Mouse (Mus musculus): Measurements from ENCODE around the gene Taf4. TPM values are rescaled to one million over a fixed set of nuclear protein-coding genes. Genes with fewer than 3 reads are reported as not detected.

Gene Taf4
- polyA plus RNA-seq, 1 experiment, result 11.5 TPM

DNA sequence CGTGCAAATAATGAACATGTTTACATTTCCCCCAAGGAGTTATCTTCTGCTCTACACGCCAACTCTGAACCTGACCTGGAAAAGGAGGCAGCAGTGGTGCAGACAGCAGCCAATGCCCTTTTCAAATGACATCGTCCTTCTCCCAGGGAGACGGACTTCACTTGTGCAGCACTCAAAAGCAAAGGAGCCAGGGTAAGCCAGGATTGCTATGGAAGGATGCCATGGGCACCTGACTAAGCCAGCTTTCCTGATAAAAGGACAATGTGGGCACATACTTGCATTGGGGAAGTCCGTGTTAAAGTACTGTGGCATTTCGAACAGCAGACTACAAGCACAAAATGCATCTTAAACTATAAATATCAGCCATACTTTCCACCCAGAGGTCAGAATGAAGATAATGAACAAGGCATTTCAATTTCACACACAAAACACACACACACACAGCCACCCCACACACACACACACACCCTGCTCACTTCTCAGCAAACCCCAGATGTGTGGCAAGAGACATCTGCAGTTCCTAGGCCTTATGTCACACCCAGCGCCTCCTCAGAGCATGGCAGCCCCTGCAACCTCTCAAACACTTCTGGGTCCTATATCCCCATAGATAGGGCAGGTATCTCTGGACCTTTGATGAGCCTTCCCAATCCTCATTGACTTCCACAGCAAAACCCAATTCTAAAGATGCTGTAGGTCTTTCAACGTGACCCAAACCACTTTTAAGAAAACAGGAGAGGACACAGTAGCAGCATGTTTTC, 2.4 kb downstream of the Taf4 start:
- no peak overlapping the region for H3K27ac ChIP-seq (ENCODE audit: insufficient read depth, low read length)
- 0 out of 2 replicates have a peak overlapping the region, but pooled peaks have one; percentile 9 for H3K4me3 ChIP-seq (ENCODE audit: insufficient read depth, low read length)
- H3K4me1 ChIP-seq (ENCODE audit: control insufficient read depth, insufficient read depth, low read length), result peaks cover 12% of the 10 kb centered on the region
- TF ChIP-seq POLR2A (IDR thresholded peaks at IDR 0.05; ENCODE audit: low read depth, low read length), result no peak
- TF ChIP-seq CTCF (IDR thresholded peaks at IDR 0.05; ENCODE audit: borderline replicate concordance, insufficient read depth, low read length), result no peak

DNA sequence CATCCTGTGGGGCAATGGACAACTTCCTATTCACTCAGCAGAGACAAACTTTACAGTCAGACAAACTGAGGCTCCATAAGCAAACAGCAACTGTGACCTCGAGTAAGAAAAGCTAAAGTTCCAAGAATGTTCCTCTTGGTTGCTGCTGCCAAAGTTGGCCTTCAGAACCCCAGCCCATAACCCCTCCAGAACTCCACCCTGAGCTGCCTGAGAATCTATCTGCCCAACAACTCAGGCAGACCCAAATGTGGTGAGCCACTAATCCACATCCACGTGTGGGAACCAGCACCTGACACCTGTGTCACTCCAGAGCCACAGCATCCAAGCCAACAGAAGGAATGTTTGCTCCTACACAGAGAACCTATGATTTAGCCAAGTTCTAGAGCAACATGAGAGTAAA, 4.0 kb downstream of the Taf4 start:
- Histone ChIP-seq H3K4me3 (ENCODE audit: insufficient read depth, low read length) (no peak overlapping the region), H3K4me1 (ENCODE audit: control insufficient read depth, insufficient read depth, low read length) (peaks cover 12% of the 10 kb centered on the region), H3K27ac (ENCODE audit: insufficient read depth, low read length) (no peak overlapping the region)
- no peak for TF ChIP-seq CTCF (IDR thresholded peaks at IDR 0.05; ENCODE audit: borderline replicate concordance, insufficient read depth, low read length)
- no peak for TF ChIP-seq POLR2A (IDR thresholded peaks at IDR 0.05; ENCODE audit: low read depth, low read length)

DNA sequence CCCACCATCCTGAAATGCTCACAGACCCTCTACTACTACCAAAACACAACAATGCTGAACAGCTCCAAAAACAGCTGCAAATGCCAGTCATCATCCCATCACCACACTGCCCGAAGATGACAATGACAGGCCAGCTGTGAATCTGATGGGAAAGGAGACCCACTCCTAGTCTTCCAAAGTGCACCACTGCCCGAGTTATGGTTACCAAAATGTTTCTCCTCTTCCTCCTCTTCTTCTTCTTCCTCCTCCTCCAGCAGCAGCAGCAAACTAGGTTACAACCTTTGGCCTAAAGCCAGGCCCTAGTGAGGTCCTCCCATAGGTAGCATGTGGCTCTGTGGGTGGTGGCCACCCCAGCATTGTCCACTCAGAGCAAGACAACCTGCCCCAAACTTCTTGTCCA, 4.6 kb downstream of the Taf4 start:
- TF ChIP-seq CTCF (IDR thresholded peaks at IDR 0.05; ENCODE audit: borderline replicate concordance, insufficient read depth, low read length) (no peak), POLR2A (IDR thresholded peaks at IDR 0.05; ENCODE audit: low read depth, low read length) (no peak)
- peaks cover 12% of the 10 kb centered on the region for H3K4me1 ChIP-seq (ENCODE audit: control insufficient read depth, insufficient read depth, low read length)

DNA sequence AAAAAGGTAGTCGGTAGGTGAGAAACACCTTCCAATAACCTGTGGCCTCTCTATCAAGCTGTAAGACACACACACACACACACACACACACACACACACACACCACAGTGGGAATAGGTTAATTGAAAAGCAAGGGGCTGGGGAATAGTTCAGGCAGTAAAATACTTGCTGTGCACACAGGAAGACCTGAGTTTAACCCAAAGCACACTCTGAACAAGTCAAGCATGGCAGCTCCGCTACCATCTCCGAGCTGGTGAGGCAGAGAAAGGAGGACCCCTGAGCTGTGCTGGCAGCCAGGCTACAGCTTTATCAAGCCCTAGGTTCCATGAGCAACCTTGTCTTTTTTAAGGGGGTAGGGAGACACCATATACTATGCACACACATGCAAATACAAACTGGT, 7.3 kb downstream of the Taf4 start:
- TF ChIP-seq POLR2A (IDR thresholded peaks at IDR 0.05; ENCODE audit: low read depth, low read length), result no peak
- no peak for TF ChIP-seq CTCF (IDR thresholded peaks at IDR 0.05; ENCODE audit: borderline replicate concordance, insufficient read depth, low read length)
- no peak overlapping the region for H3K4me3 ChIP-seq (ENCODE audit: insufficient read depth, low read length)
- no peak overlapping the region for H3K27ac ChIP-seq (ENCODE audit: insufficient read depth, low read length)
- peaks cover 10% of the 10 kb centered on the region for H3K4me1 ChIP-seq (ENCODE audit: control insufficient read depth, insufficient read depth, low read length)

More for the DNA sequence above, 4.6 kb downstream of the Taf4 start:
- H3K27ac ChIP-seq (ENCODE audit: insufficient read depth, low read length), result no peak overlapping the region
- H3K4me3 ChIP-seq (ENCODE audit: insufficient read depth, low read length), result no peak overlapping the region

DNA sequence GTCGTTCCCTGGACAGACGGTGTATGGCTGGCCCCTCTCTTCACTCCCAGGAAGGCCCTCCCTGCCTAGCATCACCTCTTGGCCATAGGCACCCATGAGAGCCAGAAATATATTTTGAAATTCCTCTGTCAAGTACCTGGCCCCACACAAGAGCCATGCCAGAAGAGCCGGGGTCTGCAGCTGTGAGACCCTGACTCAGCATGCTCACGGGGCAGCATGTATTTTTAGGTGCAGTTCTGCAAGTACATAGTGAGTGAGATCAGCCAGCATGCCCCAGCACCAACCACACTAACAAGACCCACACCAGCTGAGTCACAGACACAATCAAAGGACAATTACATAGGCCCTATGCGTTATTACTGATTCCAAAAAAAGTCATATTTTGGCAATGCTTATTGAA, 8.8 kb downstream of the Taf4 start:
- TF ChIP-seq POLR2A (IDR thresholded peaks at IDR 0.05; ENCODE audit: low read depth, low read length) (no peak), CTCF (IDR thresholded peaks at IDR 0.05; ENCODE audit: borderline replicate concordance, insufficient read depth, low read length) (no peak)
- H3K27ac ChIP-seq (ENCODE audit: insufficient read depth, low read length), result no peak overlapping the region
- no peak overlapping the region for H3K4me3 ChIP-seq (ENCODE audit: insufficient read depth, low read length)
- H3K4me1 ChIP-seq (ENCODE audit: control insufficient read depth, insufficient read depth, low read length), result peaks cover 6% of the 10 kb centered on the region

DNA sequence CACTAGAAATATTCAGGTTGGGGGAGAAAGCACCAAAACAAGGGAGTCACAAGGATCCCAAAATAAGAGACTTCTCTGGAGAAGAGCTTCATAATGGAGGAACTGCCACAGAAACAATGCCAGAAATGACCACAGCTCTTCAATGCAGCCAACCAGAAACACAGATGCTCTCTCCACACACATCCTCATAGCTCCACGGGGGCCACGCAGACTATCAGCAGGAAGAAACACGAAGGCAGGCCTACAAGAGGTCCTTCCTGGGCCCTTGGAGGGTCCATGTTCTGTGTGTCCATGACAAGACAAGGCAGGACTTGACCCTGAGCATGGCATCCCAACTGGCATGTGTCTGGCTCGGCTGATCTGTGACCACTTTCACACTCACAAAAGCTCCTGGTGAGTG, 15.0 kb downstream of the Taf4 start:
- no peaks in the 10 kb centered on the region; the same call in 1 of the 2 replicates for H3K4me1 ChIP-seq (ENCODE audit: control insufficient read depth, insufficient read depth, low read length)
- TF ChIP-seq POLR2A (IDR thresholded peaks at IDR 0.05; ENCODE audit: low read depth, low read length), result no peak
- TF ChIP-seq CTCF (IDR thresholded peaks at IDR 0.05; ENCODE audit: borderline replicate concordance, insufficient read depth, low read length), result no peak
- no peak overlapping the region for H3K27ac ChIP-seq (ENCODE audit: insufficient read depth, low read length)
- no peak overlapping the region for H3K4me3 ChIP-seq (ENCODE audit: insufficient read depth, low read length)

DNA sequence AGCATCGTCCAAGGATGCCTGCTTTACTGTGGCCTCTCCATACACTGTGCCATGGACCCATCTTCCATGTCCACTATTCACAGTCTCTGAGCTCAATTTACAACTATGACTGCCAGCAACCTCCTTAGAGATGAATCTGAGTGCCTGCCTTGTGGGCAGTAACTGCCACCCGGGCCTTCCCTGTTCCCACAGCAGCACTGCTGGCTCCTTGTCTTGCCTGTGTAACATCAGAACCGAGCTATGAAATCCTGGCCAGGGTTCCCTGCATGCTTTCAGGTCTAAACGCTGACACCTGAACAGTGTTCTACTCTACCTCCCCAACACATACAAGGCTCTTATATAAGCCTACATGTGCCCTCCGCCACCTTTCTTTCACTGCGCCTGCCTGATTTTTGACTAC, 16.1 kb downstream of the Taf4 start:
- Histone ChIP-seq H3K4me1 (ENCODE audit: control insufficient read depth, insufficient read depth, low read length) (no peaks in the 10 kb centered on the region; the same call in 1 of the 2 replicates), H3K4me3 (ENCODE audit: insufficient read depth, low read length) (no peak overlapping the region), H3K27ac (ENCODE audit: insufficient read depth, low read length) (no peak overlapping the region)
- TF ChIP-seq CTCF (IDR thresholded peaks at IDR 0.05; ENCODE audit: borderline replicate concordance, insufficient read depth, low read length) (no peak), POLR2A (IDR thresholded peaks at IDR 0.05; ENCODE audit: low read depth, low read length) (no peak)

DNA sequence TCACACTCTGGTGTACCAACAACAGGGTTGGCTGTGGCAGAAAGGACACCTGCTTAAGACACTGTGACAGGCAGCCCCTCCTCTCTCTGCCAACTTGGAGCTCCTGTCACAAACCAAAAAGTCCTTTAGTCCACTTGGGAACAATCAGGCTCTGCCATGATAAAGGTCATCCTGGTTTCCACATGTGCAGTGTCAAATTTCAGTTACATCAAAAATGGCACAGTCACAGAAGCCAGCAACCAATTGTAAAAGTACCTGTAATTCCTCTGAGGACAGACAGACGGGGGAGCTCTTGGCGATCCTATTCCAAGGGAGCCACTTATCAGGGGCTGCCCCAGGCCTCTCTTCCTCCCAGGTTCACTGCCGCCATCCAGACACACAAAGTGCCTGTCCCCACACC, 17.1 kb downstream of the Taf4 start:
- TF ChIP-seq POLR2A (IDR thresholded peaks at IDR 0.05; ENCODE audit: low read depth, low read length) (no peak), CTCF (IDR thresholded peaks at IDR 0.05; ENCODE audit: borderline replicate concordance, insufficient read depth, low read length) (no peak)
- no peaks in the 10 kb centered on the region; the same call in 1 of the 2 replicates for H3K4me1 ChIP-seq (ENCODE audit: control insufficient read depth, insufficient read depth, low read length)
- no peak overlapping the region for H3K27ac ChIP-seq (ENCODE audit: insufficient read depth, low read length)
- no peak overlapping the region for H3K4me3 ChIP-seq (ENCODE audit: insufficient read depth, low read length)

DNA sequence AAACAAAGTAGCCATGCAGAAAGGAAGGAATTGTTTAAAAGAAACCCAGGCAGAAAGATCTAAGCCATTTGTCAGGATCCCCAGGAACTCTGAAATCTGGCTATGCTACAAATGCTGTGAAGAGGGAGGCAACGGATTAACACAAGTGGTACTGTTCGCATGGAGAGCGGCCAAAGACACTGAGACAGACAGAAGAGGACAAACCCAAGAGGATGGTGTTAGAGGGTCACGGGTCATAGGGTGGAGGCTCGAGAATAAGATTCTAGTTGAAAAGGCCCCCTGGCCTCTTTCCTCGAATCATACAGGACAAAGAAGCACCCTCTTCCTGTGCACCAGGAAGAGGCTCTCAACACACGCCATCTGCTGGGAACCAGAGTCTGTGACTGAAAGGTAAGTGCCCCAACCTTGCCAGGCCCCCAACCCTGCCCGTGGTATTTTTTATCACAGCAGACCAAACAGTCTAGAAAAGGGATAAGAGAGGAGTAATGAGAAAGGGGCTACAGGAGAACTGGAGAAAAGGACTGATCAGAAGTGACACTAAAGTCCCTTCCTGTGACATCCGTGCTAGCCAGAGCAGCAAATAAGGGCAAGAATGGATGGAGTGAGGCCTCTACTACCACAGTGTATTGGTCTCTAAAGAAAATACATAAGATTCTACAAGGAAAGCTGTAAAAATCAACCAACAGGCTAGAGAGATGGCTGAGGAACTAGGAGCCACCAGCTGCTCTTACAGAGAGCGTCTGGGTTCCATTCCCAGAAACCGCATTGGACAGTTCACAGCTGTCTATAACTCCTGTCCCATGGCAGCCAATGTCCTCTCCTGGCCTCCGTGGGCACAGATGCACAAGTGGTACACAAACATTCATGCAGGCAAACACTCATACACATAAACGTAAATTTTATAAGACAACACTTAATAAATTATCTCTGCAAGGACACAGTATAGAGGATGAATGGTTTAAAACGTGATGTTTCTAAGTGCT, 24.6 kb downstream of the Taf4 start:
- no peak for TF ChIP-seq POLR2A (IDR thresholded peaks at IDR 0.05; ENCODE audit: low read depth, low read length)
- no peak for TF ChIP-seq CTCF (IDR thresholded peaks at IDR 0.05; ENCODE audit: borderline replicate concordance, insufficient read depth, low read length)
- Histone ChIP-seq H3K27ac (ENCODE audit: insufficient read depth, low read length) (no peak overlapping the region), H3K4me1 (ENCODE audit: control insufficient read depth, insufficient read depth, low read length) (no peaks in the 10 kb centered on the region; the same call in 1 of the 2 replicates), H3K4me3 (ENCODE audit: insufficient read depth, low read length) (no peak overlapping the region)
